Mouse (Mus musculus) lung, embryonic 15.5 days (tissue): ENCODE data around the gene Sost. TPM values are rescaled to one million over a fixed set of nuclear protein-coding genes. Genes with fewer than 3 reads are reported as not detected.
A peak's percentile ranks its signal among the peaks of the same experiment; 100 is the strongest.

Source experiments
- ATAC-seq: fragments of 200-750 bp; cut with Nextera tagmentation; 2 replicates; pipeline ENCODE4 v1.8.0; 2017; ENCODE audit warnings: moderate number of reproducible peaks, borderline replicate concordance; ENCODE audit not compliant: low FRiP score, low TSS enrichment; ENCODE audit errors: extremely low read depth
- H3K27ac ChIP-seq: fragments of 300-500 bp; sonication (generic); 2 replicates; pipeline ENCODE4 v1.5.1; 2015; ENCODE audit warnings: moderate library complexity, mild to moderate bottlenecking, inconsistent platforms
- H3K27me3 ChIP-seq: fragments of 300-500 bp; sonication (generic); 2 replicates; pipeline ENCODE4 v1.6.1; 2015; ENCODE audit warnings: inconsistent platforms
- H3K36me3 ChIP-seq: fragments of 300-500 bp; sonication (generic); 2 replicates; pipeline ENCODE4 v1.6.1; 2015; ENCODE audit warnings: inconsistent platforms
- H3K4me1 ChIP-seq: fragments of 300-500 bp; sonication (generic); 2 replicates; pipeline ENCODE4 v1.6.1; 2015; ENCODE audit warnings: inconsistent platforms
- H3K4me2 ChIP-seq: fragments of 300-500 bp; sonication (generic); 2 replicates; pipeline ENCODE4 v1.6.1; 2015; ENCODE audit warnings: inconsistent platforms, mild to moderate bottlenecking, moderate library complexity
- H3K4me3 ChIP-seq: fragments of 300-500 bp; sonication (generic); 2 replicates; pipeline ENCODE4 v1.5.1; 2015; ENCODE audit warnings: mild to moderate bottlenecking, inconsistent platforms
- H3K9ac ChIP-seq: fragments of 300-500 bp; sonication (generic); 2 replicates; pipeline ENCODE4 v1.6.1; 2015; ENCODE audit warnings: inconsistent platforms
- H3K9me3 ChIP-seq: fragments of 300-500 bp; sonication (generic); 2 replicates; pipeline ENCODE4 v1.6.1; 2016; ENCODE audit warnings: inconsistent platforms
- WGBS: fragments of 180-500 bp; shearing (Covaris S2); methylation state at CpG from one replicate; pipeline ENCODE4 v1.1.7; 2015; 5-methylcytosine and 5-hydroxymethylcytosine counted together
- polyA plus RNA-seq: library from polyadenylated mRNA; unstranded; fragments of >200 nt; fragmentation: Nextera tagmentation; extraction: Ambion mirVana; gene quantifications from 2 replicates; pipeline ENCODE4 v1.2.1, GENCODE M21; 2015

Sost gene
- polyA plus RNA-seq, 1 experiment from 2014 or later: 0.44 TPM

GRCm38 (mm10) chr11:101968311-101968710, 1.5 kb upstream of the Sost start:
- no peak for ATAC-seq
- Histone ChIP-seq H3K4me2 (no peak overlapping the region), H3K9me3 (no peaks in the 10 kb centered on the region), H3K4me1 (peaks cover 18% of the 10 kb centered on the region), H3K27ac (0 out of 2 replicates have a peak overlapping the region, but pooled peaks have one; percentile 9), H3K9ac (no peak overlapping the region), H3K4me3 (no peak overlapping the region), H3K36me3 (no peaks in the 10 kb centered on the region), H3K27me3 (peaks cover 50% of the 10 kb centered on the region)
- WGBS: 8% methylated on average over 7 of the region's 7 CpGs

- Histone ChIP-seq H3K9me3 (no peaks in the 10 kb centered on the region), H3K27ac (no peak overlapping the region), H3K9ac (no peak overlapping the region), H3K4me1 (peaks cover 27% of the 10 kb centered on the region), H3K4me2 (no peak overlapping the region), H3K36me3 (no peaks in the 10 kb centered on the region), H3K27me3 (peaks cover 78% of the 10 kb centered on the region), H3K4me3 (no peak overlapping the region)
- no peak for ATAC-seq
- 4% methylated on average over 1 of the region's 2 CpGs for WGBS
Observed at GRCm38 (mm10) chr11:101965553-101965952, 1.3 kb downstream of the Sost start.

GRCm38 (mm10) chr11:101964647-101965046, 2.2 kb downstream of the Sost start:
- peak overlapping the region; percentile 47; the same call in 1 of the 2 replicates for H3K4me3 ChIP-seq
- H3K4me1 ChIP-seq: peaks cover 27% of the 10 kb centered on the region
- H3K36me3 ChIP-seq: no peaks in the 10 kb centered on the region
- 15% methylated on average over 8 of the region's 8 CpGs for WGBS
- no peaks in the 10 kb centered on the region for H3K9me3 ChIP-seq
- peaks cover 82% of the 10 kb centered on the region for H3K27me3 ChIP-seq
- no peak overlapping the region for H3K27ac ChIP-seq
- H3K4me2 ChIP-seq: no peak overlapping the region; the same call in 1 of the 2 replicates
- no peak for ATAC-seq
- no peak overlapping the region for H3K9ac ChIP-seq

- Histone ChIP-seq H3K27me3 (peaks cover 91% of the 10 kb centered on the region), H3K4me2 (peak overlapping the region; percentile 94), H3K27ac (no peak overlapping the region), H3K9me3 (no peaks in the 10 kb centered on the region), H3K9ac (peak overlapping the region; percentile 31), H3K4me1 (peaks cover 26% of the 10 kb centered on the region), H3K4me3 (peak overlapping the region; percentile 47), H3K36me3 (no peaks in the 10 kb centered on the region)
- under 1% methylated on average over 78 of the region's 78 CpGs for WGBS
- ATAC-seq: no peak
Observed at GRCm38 (mm10) chr11:101963473-101964291, 3.1 kb downstream of the Sost start.

DNA sequence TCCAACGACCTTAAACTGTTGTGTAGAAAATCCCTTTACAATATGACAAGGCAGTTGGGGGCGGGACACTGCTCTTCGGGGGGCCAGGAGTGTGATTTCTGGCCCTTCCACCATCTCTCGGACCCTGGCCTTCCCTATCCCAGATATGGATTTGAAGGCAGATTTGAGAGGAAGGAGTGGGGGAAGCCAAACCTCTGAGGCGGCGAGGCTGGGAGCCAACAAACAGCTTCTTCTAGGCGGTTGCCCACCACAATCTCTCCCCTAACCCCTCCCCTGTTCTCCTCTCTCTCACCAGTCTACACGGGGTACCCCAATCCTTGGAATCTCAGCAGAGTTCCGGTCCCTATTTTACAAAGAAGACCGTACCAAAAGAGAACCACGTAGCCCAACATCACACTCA, 3.8 kb downstream of the Sost start:
- no peaks in the 10 kb centered on the region for H3K9me3 ChIP-seq
- peaks cover 87% of the 10 kb centered on the region for H3K27me3 ChIP-seq
- peak overlapping the region; percentile 94 for H3K4me2 ChIP-seq
- H3K27ac ChIP-seq: no peak overlapping the region
- H3K36me3 ChIP-seq: no peaks in the 10 kb centered on the region
- WGBS: 3% methylated on average over 11 of the region's 11 CpGs
- H3K4me3 ChIP-seq: peak overlapping the region; percentile 47; the same call in 1 of the 2 replicates
- H3K9ac ChIP-seq: peak overlapping the region; percentile 31; the same call in 1 of the 2 replicates
- H3K4me1 ChIP-seq: peaks cover 20% of the 10 kb centered on the region
- no peak for ATAC-seq

DNA sequence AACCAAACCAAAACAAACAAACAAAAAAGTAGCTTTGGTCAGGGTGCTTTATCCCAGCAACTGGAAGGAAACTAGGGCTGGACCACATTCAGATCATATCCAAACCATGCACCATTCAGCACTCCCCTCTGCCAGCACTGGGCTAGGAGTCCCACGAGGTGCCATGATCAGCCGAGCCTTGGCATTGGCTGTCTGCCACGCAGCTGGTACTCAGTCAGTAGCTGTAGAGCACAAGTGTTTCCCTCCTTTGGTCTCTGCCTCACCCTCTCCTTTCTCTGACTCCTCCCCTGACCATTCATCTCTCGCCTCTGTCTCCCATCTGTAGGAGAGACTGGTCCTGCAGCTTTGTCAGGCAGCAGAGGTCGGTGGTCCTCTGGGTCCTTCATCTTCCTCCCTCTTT, 9.3 kb downstream of the Sost start:
- WGBS: 44% methylated on average over 5 of the region's 5 CpGs
- H3K36me3 ChIP-seq: no peaks in the 10 kb centered on the region
- H3K27me3 ChIP-seq: peaks cover 35% of the 10 kb centered on the region
- H3K4me1 ChIP-seq: peaks cover 14% of the 10 kb centered on the region
- H3K4me3 ChIP-seq: no peak overlapping the region
- H3K9me3 ChIP-seq: no peaks in the 10 kb centered on the region
- no peak for ATAC-seq
- no peak overlapping the region for H3K9ac ChIP-seq
- no peak overlapping the region for H3K4me2 ChIP-seq
- H3K27ac ChIP-seq: no peak overlapping the region

DNA sequence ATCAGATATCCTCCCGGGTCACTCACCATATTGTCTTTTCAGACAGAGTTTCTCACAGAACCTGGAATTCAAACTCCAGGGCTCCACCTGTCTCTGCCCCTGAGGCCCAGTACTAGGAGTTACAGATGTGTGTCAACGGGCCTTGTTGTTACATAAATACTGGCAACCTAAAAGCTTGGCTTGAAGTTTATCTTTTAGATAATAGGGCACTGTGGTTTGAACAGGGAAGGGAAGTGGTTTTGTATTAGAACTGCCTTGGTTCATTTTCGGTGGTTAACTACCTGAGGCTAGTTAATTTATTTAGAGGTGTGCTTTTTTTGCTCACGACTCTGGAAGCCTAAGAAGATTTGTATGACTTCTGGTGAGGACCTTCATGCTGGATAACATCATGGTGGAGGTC, 13.4 kb downstream of the Sost start:
- Histone ChIP-seq H3K4me2 (peak overlapping the region; percentile 42), H3K9ac (no peak overlapping the region), H3K4me1 (peaks cover 21% of the 10 kb centered on the region), H3K27ac (peak overlapping the region; percentile 62), H3K9me3 (no peaks in the 10 kb centered on the region), H3K36me3 (no peaks in the 10 kb centered on the region), H3K27me3 (peaks cover 6% of the 10 kb centered on the region; the same call in 1 of the 2 replicates), H3K4me3 (no peak overlapping the region)
- WGBS: 35% methylated on average over 4 of the region's 4 CpGs
- no peak for ATAC-seq

DNA sequence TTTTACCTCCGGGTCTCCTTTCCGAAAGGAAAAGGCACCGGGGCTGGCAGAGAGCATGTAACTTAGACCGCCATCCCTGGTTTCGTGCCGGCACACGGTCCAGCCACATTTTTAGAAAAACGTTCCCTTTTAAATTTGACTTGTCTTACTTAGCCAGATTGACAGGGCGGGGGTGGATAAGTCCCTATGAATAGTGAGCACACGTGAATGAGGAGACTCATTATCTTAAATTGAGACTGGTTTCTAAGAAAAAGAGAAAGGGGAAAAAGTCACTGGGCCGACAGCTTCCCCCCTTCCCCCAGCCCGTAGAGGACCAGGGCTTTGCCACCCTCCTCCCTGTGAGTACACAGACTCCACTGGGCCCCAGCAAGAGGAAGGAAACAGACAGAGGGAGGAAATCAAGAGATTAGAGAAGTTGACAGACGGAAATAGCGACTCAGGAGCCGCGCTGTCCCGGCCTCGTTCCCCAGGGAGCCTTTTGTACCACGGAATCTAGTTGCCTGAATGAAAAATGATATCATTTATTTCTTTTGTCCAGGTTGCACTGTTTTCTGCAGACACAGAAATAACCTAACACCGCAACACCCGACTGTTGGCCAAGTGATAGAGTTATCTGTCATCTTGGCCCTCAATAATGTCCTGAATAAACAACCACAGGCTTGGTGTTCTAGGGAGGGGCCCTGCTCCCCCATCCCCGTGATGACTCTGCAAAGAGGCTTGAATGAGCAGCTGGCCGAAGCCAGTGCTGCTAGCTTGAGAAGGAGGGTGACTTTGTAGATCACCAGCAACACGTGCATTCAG, 14.1 kb downstream of the Sost start:
- WGBS: 13% methylated on average over 24 of the region's 24 CpGs
- Histone ChIP-seq H3K27ac (peak overlapping the region; percentile 62), H3K9ac (no peak overlapping the region), H3K9me3 (no peaks in the 10 kb centered on the region), H3K4me2 (peak overlapping the region; percentile 42), H3K4me3 (no peak overlapping the region), H3K27me3 (peaks cover 6% of the 10 kb centered on the region; the same call in 1 of the 2 replicates), H3K4me1 (peaks cover 21% of the 10 kb centered on the region), H3K36me3 (no peaks in the 10 kb centered on the region)
- peak; percentile 72; the same call in 1 of the 2 replicates for ATAC-seq

DNA sequence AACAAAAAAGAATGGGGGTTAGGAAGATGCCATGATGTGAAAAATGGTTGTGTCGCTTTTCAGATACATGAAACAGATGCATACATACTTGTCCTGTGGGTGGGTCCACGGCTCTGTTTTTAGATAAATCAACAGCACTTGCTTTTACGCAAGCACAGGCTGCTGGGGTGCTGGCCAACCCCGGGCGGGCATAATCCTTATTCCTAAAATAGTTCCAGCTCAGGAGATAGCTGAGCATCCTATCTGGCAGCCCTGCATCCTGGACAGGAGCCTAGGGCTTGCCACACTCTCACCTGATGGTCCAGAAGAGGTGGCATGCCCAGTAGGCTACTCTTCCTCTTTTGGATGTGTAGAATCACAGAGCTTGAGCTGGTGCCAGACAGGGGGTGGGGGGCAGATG, 16.8 kb downstream of the Sost start:
- Histone ChIP-seq H3K4me1 (peaks cover 21% of the 10 kb centered on the region), H3K27me3 (peaks cover 6% of the 10 kb centered on the region; the same call in 1 of the 2 replicates), H3K4me2 (no peak overlapping the region), H3K27ac (no peak overlapping the region), H3K9me3 (no peaks in the 10 kb centered on the region), H3K36me3 (no peaks in the 10 kb centered on the region), H3K4me3 (no peak overlapping the region), H3K9ac (no peak overlapping the region)
- WGBS: 72% methylated on average over 5 of the region's 5 CpGs
- no peak for ATAC-seq

DNA sequence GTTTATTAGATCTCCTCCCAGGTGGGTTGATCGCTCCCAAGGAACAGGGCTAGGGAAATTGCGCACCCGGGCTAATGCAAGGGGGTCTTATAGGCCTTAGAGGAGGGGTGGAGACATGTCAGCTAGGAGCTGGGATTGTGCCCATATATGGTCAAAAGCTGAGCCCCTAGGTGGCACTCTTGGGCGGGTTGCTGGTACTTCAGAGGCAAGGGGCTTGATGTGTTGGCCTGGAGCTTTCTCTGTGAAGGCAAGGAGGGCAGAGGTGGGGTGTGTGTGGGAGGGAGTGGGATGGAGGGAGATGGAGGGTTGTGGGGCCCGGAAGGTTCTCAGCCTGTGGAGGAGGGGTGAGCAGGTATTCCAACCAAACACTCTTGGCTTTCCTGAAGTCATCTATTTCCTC, 20.3 kb downstream of the Sost start:
- 26% methylated on average over 5 of the region's 5 CpGs for WGBS
- H3K4me1 ChIP-seq: 0 out of 2 replicates have a peak, but pooled peaks cover 2% of the 10 kb centered on the region
- no peaks in the 10 kb centered on the region for H3K9me3 ChIP-seq
- no peaks in the 10 kb centered on the region for H3K36me3 ChIP-seq
- no peak overlapping the region for H3K4me2 ChIP-seq
- H3K9ac ChIP-seq: no peak overlapping the region
- H3K27me3 ChIP-seq: peaks cover 4% of the 10 kb centered on the region; the same call in 1 of the 2 replicates
- H3K27ac ChIP-seq: no peak overlapping the region
- no peak for ATAC-seq
- no peak overlapping the region for H3K4me3 ChIP-seq

- Histone ChIP-seq H3K9ac (no peak overlapping the region), H3K36me3 (no peaks in the 10 kb centered on the region), H3K27me3 (peaks cover 5% of the 10 kb centered on the region; the same call in 1 of the 2 replicates), H3K27ac (no peak overlapping the region), H3K4me2 (no peak overlapping the region), H3K4me1 (0 out of 2 replicates have a peak, but pooled peaks cover 2% of the 10 kb centered on the region), H3K9me3 (no peaks in the 10 kb centered on the region), H3K4me3 (no peak overlapping the region)
- ATAC-seq: no peak
- 24% methylated on average over 3 of the region's 3 CpGs for WGBS
Observed at GRCm38 (mm10) chr11:101943055-101943454, 23.8 kb downstream of the Sost start.
